Mouse (Mus musculus) cerebellum, adult 11-12 months (tissue): Measurements from ENCODE around the gene Rpl35a.
"Not testable (repeated sequence)": the region's sequence is repeated elsewhere in the genome, so short reads cannot be mapped to it uniquely, and the experiment has no call there.

Experiments used
- DNase-seq: peaks from one replicate; pipeline ENCODE4 v3.0.0; 2022

Gene Rpl35a

DNA sequence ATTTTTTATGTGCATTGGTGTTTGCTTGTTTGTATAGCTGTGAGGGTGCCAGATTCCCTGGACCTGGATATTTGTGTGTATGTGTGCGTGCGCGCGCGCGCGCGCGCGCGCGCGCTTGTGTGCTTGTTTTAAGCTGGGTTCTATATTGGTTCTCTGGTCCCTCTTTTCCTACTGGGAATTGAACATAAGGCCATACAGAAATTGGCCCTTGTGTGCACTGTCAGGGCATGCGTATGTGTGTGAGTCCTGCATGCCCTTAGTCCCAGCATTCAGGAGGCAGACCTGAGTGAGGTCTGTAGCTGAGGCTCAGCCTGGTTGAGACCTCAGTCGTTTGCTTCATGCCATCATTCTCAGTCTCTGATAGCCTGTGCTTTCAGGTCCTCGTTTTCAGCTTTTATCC is 1.8 kb downstream of the Rpl35a start:
- DNase-seq: no peak

DNA sequence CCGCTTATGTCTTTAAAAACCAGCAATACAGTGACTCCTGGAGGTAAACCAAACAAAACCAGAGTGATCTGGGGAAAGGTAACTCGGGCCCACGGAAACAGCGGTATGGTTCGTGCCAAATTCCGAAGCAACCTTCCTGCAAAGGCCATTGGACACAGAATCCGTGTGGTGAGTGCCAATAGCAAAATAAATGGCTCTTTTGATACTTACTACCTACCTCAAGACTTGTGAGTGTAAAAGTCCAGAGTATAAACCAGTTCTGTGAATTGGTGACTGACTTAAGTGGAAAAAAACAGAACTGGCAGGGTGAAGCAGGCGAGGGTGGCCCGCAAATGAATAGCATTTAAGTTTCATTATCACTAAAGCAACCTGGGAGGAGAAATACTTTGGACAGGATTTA is 2.4 kb downstream of the Rpl35a start:
- not testable (repeated sequence) for DNase-seq

DNA sequence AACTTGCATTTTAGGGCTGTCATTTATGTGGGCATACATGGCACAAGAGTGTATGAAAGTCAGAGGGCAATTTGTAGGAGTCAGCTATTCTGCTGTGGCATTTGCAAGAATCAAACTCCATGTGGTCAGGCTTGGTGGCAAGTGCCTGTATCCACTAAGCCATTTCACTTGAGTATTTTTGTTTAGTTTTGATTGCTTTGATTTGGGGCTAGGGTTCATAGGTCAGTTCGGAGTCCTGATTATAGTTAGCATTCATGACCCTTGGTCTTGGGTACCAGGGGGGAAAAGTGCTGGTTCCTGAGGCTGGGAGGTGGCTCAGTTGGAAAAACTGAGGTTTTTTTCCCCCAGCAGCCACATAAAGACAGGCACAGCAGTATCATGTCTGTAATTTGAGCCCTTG is 3.2 kb downstream of the Rpl35a start:
- DNase-seq: no peak

DNA sequence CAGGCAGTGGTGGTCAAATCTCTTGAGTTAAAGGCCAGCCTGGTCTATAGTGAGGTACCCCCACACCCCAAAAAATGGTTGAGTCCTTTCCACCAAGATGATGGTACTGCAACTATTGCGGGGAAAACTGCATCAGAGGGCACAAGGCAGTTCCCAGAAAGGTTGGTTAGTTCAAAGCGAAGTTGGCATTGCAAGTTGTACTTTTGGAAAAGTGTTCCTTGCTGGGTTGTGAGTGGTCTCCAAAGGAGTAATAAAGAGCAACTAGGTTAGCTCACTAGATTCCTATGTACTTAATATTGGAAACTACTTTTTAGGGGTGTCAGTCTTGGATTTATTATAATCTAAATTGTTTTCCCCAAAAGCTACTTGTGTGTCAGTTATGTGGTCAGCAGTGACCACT is 4.7 kb downstream of the Rpl35a start:
- DNase-seq: no peak

DNA sequence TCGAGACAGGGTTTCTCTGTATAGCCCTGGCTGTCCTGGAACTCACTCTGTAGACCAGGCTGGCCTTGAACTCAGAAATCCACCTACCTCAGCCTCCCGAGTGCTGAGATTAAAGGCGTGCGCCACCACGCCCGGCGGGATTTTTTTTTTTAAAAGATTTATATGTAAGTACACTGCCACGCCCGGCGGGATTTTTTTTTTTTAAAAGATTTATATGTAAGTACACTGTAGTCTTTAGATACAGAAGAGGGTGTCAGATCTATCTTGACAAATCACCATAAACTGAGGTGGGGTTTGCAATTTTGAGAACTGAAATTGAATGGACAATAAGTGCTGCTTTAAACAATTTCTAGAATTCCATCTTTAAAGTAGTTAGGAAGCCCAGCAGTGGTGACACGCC is 5.1 kb downstream of the Rpl35a start:
- DNase-seq: no peak

DNA sequence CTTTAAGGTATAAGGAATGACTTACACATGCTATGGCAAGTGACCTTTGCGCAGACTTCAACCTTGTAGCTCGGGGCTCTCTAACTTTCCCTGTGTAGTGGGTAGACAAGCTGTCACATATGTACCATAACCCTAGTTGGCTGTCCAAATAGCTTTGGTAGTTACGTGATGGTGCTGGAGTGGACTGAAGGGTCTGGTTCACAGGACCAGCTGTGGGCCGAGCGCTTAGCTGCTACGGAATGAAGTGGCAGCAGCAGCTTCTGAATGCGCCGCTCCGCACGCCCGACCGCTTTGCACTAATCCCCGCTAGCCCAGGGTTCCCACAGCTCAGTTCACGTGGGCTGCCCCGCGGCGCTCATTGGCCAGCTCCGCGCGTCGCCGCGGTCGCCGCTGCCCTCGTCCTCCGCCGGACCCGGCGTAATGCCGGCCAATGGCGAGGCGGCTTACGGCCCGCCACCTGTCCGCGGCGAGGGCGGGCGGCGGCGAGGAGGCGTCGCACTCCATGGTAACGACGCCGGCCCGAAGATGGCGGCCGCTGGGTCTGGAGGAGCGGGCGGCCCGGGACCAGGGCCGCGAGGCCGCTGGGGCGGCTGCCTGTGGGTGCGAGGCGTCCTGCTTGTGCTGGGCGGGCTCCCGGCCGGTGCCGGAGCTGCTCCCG is 5.9 kb downstream of the Rpl35a start, which contains the start of gene Lmln:
Lmln (plus strand) TSS at position 498 of the 658 bp plus-strand sequence.
- DNase-seq: peak; percentile 91

DNA sequence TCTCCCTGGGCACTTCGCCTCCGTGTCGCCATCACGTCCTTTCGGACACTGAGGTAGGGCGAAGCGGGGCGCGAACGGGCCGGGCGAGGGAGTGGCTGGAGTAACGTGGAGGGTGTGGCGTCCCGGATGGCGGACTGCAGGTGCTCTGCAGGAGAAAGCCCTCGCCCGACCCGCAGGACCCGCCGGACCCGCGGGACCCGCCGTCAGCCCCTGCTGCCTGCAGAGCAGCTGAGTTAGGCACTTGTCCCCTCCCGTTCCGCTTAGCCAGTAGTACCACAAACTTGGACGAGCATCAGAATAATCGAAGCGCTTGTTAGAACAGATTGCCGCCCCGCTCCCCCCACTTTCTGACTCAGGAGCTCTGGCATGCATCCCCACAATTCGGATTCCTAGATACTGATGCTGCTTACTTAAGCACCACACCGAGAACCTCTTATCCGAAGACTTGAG is 6.5 kb downstream of the Rpl35a start:
- DNase-seq: no peak

DNA sequence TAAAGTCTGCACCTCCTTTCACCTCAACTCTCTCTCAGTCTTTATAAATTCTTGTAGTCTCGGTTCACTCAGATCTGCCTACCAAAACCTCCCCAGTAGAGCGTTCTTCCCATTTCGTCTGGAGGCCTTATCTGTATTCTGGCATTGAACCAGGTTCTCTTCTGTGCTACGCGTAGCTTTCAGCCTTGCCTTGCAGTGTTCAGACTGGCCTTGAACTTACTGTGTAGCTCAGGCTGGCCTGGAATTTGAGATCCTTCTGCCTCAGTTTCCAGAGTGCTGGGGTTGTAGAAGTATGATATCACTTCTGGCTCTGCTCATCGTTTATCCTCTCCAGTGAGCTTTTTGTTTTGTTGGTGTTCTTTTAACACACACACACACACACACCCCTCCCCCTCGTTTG is 7.0 kb downstream of the Rpl35a start:
- no peak for DNase-seq

DNA sequence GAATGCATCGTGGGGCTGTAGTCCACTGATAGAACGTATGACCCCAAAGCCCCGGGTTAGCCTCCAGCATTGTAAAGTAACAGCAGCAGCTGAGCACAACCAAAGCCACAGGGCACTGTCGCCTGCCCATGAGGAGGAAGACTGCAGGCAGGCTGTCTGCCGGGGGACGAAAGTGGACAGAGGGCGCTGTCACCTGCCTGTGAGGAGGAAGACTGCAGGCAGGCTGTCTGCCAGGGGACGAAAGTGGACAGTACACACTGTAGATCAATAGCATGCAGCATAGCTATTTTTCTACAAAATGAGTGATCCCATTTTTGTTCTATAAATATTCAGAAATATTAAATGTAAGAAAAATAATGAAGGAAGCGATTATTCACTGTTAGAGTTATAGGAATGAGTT is 8.4 kb downstream of the Rpl35a start:
- DNase-seq: no peak

DNA sequence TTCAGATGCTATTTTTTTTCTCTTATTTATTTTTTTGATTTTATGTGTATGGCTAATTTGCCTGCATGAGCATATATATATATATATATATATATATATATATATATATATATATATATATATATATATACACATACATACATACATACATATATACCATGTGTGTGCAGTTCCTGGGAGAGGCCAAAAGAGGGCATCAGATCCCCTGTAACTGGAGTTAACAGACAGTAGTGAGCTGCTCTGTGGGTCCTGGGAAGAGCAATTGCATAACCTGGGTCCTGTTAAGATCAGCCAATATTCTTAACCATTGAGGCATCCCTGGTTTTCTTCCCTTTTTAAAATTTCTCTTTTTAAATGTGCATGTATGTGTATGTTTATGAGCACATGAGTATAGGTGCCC is 14.7 kb downstream of the Rpl35a start:
- no peak for DNase-seq

DNA sequence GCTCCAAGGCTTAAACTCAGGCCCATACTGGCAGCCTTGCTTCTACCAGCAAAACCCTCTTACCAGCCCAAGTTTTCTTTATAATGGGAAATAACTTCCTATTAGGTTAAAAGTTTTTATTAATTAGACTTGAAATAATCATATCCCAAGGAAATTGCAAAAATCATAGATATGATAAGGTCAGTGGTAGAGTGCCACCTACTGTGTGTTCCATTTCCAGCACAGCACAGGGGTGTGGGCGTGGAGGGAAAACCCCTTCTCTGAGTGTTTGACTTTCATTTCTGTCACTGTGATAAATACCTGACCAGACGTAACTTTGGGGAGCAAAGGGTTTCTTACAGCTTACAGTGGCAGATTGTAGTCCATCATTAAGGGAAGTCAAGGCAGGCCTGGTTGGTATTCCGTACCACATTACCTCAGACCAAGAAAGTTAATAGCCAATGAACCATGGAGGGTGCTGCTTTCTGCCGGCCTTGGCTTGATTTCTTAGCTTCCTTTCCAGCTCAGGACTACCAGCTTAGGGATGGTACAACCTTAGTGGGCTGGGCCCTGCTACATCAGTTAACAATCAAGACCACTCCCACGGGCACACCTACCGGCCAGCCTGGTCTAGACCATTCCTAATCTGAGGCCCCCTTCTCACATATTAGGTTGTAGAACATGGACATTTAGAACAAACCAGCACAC is 16.8 kb downstream of the Rpl35a start:
- DNase-seq: no peak

DNA sequence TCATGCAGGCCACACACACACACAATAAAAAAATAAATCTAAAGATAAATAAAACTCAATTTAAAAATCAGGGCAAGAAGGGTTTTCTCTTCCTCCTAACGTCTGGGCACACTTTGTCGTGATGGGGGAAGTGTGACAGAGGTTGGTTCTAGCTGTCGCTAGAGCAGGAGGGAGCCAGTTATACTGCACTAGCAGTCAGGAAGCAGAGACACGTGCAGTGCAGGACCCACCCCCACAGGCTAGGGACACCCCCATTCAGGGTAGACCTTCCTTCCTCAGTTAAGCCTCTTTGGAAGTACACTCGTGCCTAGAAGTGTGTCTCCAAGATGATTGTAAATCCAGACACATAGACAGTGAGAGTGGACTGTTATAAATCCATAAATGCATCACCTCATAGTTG is 18.7 kb downstream of the Rpl35a start:
- no peak for DNase-seq

DNA sequence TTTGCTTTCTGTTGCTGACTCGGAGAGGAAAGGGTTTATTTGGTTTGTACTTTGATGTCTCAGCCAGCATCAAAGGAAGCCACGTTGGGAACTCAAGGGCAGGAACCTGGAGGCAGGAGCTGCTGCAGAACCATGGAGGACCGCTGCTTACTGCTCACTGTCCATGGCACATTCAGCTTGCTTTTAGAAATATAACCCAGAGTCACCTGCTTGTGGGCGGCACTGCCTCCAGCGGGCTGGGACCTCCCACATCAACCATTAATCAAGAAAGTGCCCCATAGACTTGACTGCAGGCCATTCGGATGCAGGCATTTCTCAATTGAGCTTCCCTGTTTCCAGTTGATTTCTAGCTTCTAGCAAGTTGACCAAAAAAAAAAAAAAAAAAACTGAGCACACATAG is 19.8 kb downstream of the Rpl35a start:
- no peak for DNase-seq

DNA sequence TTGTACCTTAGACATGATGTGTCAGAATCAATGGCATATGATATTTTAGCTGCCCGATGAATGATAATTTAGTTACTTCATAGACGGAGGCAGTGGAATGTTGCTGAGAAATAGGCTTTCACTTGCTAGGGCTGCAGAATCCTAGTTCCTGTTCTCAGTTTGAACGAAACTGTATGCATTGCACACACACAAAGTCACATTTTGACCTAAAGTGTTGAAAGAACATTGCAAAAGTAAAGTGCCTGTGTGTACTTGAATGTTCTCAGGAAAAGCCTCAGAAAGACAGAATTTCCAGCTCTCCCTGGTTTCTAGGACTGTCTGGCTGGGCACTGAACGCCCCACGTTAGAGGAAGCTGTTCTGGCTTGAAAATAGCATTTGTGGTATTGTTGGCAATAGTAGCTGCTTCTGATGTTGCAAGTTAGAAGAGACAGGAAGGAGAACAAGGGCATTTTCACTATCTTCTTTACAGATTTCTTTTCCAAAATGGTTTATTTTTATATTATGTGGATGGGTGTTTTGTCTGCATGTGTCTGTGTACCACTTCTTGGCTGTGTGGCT is 20.9 kb downstream of the Rpl35a start:
- no peak for DNase-seq

DNA sequence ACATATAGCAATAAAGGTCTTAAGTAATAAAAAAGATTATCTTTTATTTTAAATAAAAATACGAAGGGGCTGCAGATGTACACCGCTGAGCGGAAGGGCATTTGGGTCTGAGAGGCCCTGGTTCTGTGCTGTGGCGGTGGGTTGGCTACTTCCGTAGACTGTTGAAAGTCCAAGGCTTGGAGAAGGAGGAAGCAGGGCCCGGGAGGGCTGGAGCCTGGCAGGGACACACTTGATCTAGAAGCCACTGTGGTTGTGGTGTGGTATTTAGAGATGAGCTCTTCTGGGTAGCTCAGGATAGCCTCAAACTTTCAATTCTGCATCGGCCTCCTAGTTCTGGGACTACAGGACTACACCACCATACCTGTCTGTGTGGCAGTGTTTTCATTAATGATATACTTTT is 23.8 kb downstream of the Rpl35a start:
- no peak for DNase-seq

DNA sequence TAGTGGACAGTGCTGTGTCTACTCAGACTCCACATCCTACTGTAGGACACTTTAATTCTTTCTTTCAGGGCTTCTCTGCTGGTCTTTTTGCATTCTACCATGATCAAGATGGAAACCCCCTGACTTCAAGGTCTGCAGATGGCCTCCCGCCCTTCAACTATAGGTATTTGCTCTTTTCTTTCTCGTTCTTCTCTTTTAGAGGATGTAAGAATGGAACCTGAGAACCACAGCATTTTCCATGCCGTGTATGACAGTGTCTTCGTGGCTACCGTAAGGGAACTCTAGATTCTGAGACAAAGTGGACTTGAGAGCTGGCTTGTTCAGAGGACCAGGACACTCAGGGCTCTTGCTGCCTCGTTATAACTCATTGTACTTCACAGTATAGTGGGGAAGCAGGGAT is 26.7 kb downstream of the Rpl35a start:
- DNase-seq: no peak

DNA sequence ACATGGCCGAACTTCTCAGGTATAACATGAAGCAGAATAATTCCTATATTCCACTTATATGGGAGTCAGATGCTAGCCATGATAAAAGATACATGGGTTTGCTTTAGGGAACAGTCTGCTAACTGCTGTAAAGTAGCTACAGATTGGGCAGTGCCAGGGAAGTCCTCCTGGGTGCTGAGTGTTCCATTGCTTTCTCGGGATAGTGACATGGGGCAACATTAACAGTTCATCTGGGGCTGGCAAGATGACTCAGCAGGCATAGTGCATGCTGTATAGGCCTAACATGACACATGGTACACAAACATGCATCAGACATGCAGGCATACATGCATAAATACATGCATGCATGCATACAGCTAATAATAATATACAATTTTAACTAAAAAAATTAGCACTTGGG is 27.7 kb downstream of the Rpl35a start:
- DNase-seq: no peak

DNA sequence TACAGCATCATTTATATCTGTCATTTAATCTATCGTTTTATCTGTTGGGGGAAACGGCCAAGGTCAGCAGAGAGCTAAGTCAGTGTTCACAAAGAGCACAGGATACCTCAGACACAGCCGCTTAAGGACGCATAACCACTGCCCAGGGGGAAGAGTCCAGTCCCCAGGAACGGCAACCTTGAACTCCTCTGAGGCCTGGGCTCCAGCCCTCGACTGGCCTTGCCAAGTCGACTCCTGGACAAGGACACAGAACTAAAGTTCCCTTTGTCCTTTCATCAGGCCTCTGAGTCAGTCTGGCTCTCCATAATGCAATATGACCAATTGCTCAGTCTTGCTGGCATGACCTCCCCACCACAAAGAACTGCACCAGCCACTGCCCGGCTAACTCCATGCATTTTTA is 29.4 kb downstream of the Rpl35a start:
- DNase-seq: no peak
